Mouse (Mus musculus) hindbrain, embryonic 14.5 days (tissue): Measurements from ENCODE around the gene Aipl1. TPM values are rescaled to one million over a fixed set of nuclear protein-coding genes. Genes with fewer than 3 reads are reported as not detected.
A peak's percentile ranks its signal among the peaks of the same experiment; 100 is the strongest.

Experiments
- ATAC-seq: fragments of 200-750 bp; cut with Nextera tagmentation; 2 replicates; pipeline ENCODE4 v1.8.0; 2017; ENCODE audit warnings: moderate number of reproducible peaks, mild to moderate bottlenecking, moderate TSS enrichment, moderate library complexity; ENCODE audit not compliant: low FRiP score
- DNase-seq: peaks from one replicate; pipeline ENCODE4 v3.0.0-alpha.2; 2015; ENCODE audit warnings: low spot score
- H3K27ac ChIP-seq: fragments of 300-500 bp; sonication (generic); 2 replicates; pipeline ENCODE4 v1.5.1; 2014; ENCODE audit warnings: mild to moderate bottlenecking, moderate library complexity
- H3K27me3 ChIP-seq: fragments of 300-500 bp; sonication (generic); 2 replicates; pipeline ENCODE4 v1.6.1; 2014; ENCODE audit warnings: mild to moderate bottlenecking, low read length, mixed read lengths; ENCODE audit not compliant: control insufficient read depth, insufficient read depth
- H3K36me3 ChIP-seq: fragments of 300-500 bp; sonication (generic); replicated peaks from 2 replicates; pipeline ENCODE4 v1.6.1; 2014; ENCODE audit not compliant: control insufficient read depth, insufficient read depth
- H3K4me1 ChIP-seq: fragments of 300-500 bp; sonication (generic); replicated peaks from 2 replicates; pipeline ENCODE4 v1.6.1; 2014; ENCODE audit warnings: antibody characterized with exemption, low read length, mixed read lengths; ENCODE audit not compliant: control insufficient read depth, insufficient read depth
- H3K4me2 ChIP-seq: fragments of 300-500 bp; sonication (generic); replicated peaks from 2 replicates; pipeline ENCODE4 v1.6.1; 2014; ENCODE audit warnings: mild to moderate bottlenecking, moderate library complexity
- H3K4me3 ChIP-seq: fragments of 300-500 bp; sonication (generic); replicated peaks from 2 replicates; pipeline ENCODE4 v1.5.1; 2014; ENCODE audit warnings: mild to moderate bottlenecking, low read length
- H3K9ac ChIP-seq: fragments of 300-500 bp; sonication (generic); 2 replicates; pipeline ENCODE4 v1.6.1; 2014
- H3K9me3 ChIP-seq: fragments of 300-500 bp; sonication (generic); 2 replicates; pipeline ENCODE4 v1.6.1; 2016; ENCODE audit warnings: low read length; ENCODE audit not compliant: control insufficient read depth
- WGBS: fragments of 180-500 bp; shearing (Covaris S2); extraction: QIAGEN DNeasy Blood & Tissue Kit; methylation state at CpG from one replicate; pipeline ENCODE4 v1.1.7; 2014; 5-methylcytosine and 5-hydroxymethylcytosine counted together
- polyA plus RNA-seq: library from polyadenylated mRNA; unstranded; fragments of >200 nt; fragmentation: Nextera tagmentation; extraction: Ambion mirVana; gene quantifications from 2 replicates; pipeline ENCODE4 v1.2.1, GENCODE M21; 2014

Gene Aipl1
- polyA plus RNA-seq, 1 experiment from 2014 or later: not detected

- no peak for DNase-seq
- Histone ChIP-seq H3K4me2 (no peak overlapping the region), H3K36me3 (no peaks in the 10 kb centered on the region), H3K9ac (no peak overlapping the region), H3K9me3 (no peaks in the 10 kb centered on the region), H3K27me3 (peaks cover 10% of the 10 kb centered on the region; the same call in 1 of the 2 replicates), H3K4me3 (no peak overlapping the region), H3K27ac (no peak overlapping the region), H3K4me1 (peaks cover 10% of the 10 kb centered on the region; the same call in 1 of the 2 replicates)
- WGBS: 88% methylated on average over 9 of the region's 9 CpGs
- no peak for ATAC-seq
These were observed 10.8 kb downstream of the Aipl1 start for GRCm38 (mm10) chr11:72026516-72026915.

GRCm38 (mm10) chr11:72025843-72026242 is 11.5 kb downstream of the Aipl1 start:
- 38% methylated on average over 5 of the region's 5 CpGs for WGBS

GRCm38 (mm10) chr11:72024193-72024781 is 13.0 kb downstream of the Aipl1 start:
- 22% methylated on average over 5 of the region's 5 CpGs for WGBS
- Histone ChIP-seq H3K9me3 (no peaks in the 10 kb centered on the region), H3K9ac (no peak overlapping the region), H3K27ac (no peak overlapping the region), H3K4me3 (no peak overlapping the region), H3K36me3 (no peaks in the 10 kb centered on the region), H3K4me2 (no peak overlapping the region), H3K4me1 (peaks cover 10% of the 10 kb centered on the region; the same call in 1 of the 2 replicates), H3K27me3 (0 out of 2 replicates have a peak, but pooled peaks cover 3% of the 10 kb centered on the region)
- DNase-seq: peak; percentile 76
- no peak for ATAC-seq

More at GRCm38 (mm10) chr11:72025843-72026242, 11.5 kb downstream of the Aipl1 start:
- H3K27ac ChIP-seq: no peak overlapping the region
- peaks cover 10% of the 10 kb centered on the region; the same call in 1 of the 2 replicates for H3K27me3 ChIP-seq
- ATAC-seq (no peak), DNase-seq (peak; percentile 49)
- no peaks in the 10 kb centered on the region for H3K9me3 ChIP-seq
- H3K9ac ChIP-seq: no peak overlapping the region
- no peaks in the 10 kb centered on the region for H3K36me3 ChIP-seq
- no peak overlapping the region for H3K4me3 ChIP-seq
- no peak overlapping the region for H3K4me2 ChIP-seq
- H3K4me1 ChIP-seq: peaks cover 10% of the 10 kb centered on the region; the same call in 1 of the 2 replicates

GRCm38 (mm10) chr11:72023581-72023980 is 13.7 kb downstream of the Aipl1 start:
- Histone ChIP-seq H3K4me2 (no peak overlapping the region), H3K27me3 (no peaks in the 10 kb centered on the region), H3K27ac (no peak overlapping the region), H3K9ac (peak overlapping the region; percentile 1; the same call in 1 of the 2 replicates), H3K36me3 (no peaks in the 10 kb centered on the region), H3K9me3 (no peaks in the 10 kb centered on the region), H3K4me1 (peaks cover 6% of the 10 kb centered on the region; the same call in 1 of the 2 replicates), H3K4me3 (no peak overlapping the region)
- DNase-seq: peak; percentile 49
- 37% methylated on average over 10 of the region's 10 CpGs for WGBS
- no peak for ATAC-seq

GRCm38 (mm10) chr11:72022827-72023226 is 14.5 kb downstream of the Aipl1 start:
- Histone ChIP-seq H3K36me3 (no peaks in the 10 kb centered on the region), H3K9ac (no peak overlapping the region), H3K4me2 (no peak overlapping the region), H3K4me3 (no peak overlapping the region), H3K4me1 (peaks cover 6% of the 10 kb centered on the region; the same call in 1 of the 2 replicates), H3K9me3 (no peaks in the 10 kb centered on the region), H3K27ac (no peak overlapping the region), H3K27me3 (no peaks in the 10 kb centered on the region)
- DNase-seq: no peak
- no peak for ATAC-seq
- WGBS: 86% methylated on average over 6 of the region's 6 CpGs

- H3K27ac ChIP-seq: no peak overlapping the region
- H3K36me3 ChIP-seq: no peaks in the 10 kb centered on the region
- 78% methylated on average over 4 of the region's 4 CpGs for WGBS
- H3K4me2 ChIP-seq: no peak overlapping the region
- H3K4me3 ChIP-seq: no peak overlapping the region
- H3K9ac ChIP-seq: no peak overlapping the region
- ATAC-seq (no peak), DNase-seq (no peak)
- no peaks in the 10 kb centered on the region for H3K9me3 ChIP-seq
- no peaks in the 10 kb centered on the region for H3K27me3 ChIP-seq
- peaks cover 6% of the 10 kb centered on the region; the same call in 1 of the 2 replicates for H3K4me1 ChIP-seq
These were observed 16.3 kb downstream of the Aipl1 start for GRCm38 (mm10) chr11:72021015-72021414.

- Histone ChIP-seq H3K9ac (no peak overlapping the region), H3K4me3 (no peak overlapping the region), H3K9me3 (no peaks in the 10 kb centered on the region), H3K4me2 (no peak overlapping the region), H3K27me3 (no peaks in the 10 kb centered on the region), H3K27ac (no peak overlapping the region), H3K36me3 (no peaks in the 10 kb centered on the region), H3K4me1 (peaks cover 2% of the 10 kb centered on the region; the same call in 1 of the 2 replicates)
- no peak for DNase-seq
- WGBS: 53% methylated on average over 9 of the region's 9 CpGs
- no peak for ATAC-seq
These were observed 20.1 kb downstream of the Aipl1 start for GRCm38 (mm10) chr11:72017253-72017601.

GRCm38 (mm10) chr11:72016518-72017252 is 20.6 kb downstream of the Aipl1 start:
- peaks cover 7% of the 10 kb centered on the region for H3K4me1 ChIP-seq
- no peak overlapping the region for H3K9ac ChIP-seq
- H3K36me3 ChIP-seq: no peaks in the 10 kb centered on the region
- H3K9me3 ChIP-seq: no peaks in the 10 kb centered on the region
- 81% methylated on average over 13 of the region's 13 CpGs for WGBS
- H3K4me3 ChIP-seq: no peak overlapping the region
- ATAC-seq (no peak), DNase-seq (no peak)
- no peak overlapping the region for H3K4me2 ChIP-seq
- H3K27me3 ChIP-seq: no peaks in the 10 kb centered on the region
- no peak overlapping the region for H3K27ac ChIP-seq

- H3K4me1 ChIP-seq: peaks cover 27% of the 10 kb centered on the region
- no peak for ATAC-seq
- no peak for DNase-seq
- no peaks in the 10 kb centered on the region for H3K36me3 ChIP-seq
- no peak overlapping the region for H3K27ac ChIP-seq
- WGBS: 40% methylated on average over 4 of the region's 4 CpGs
- no peak overlapping the region for H3K4me2 ChIP-seq
- no peak overlapping the region for H3K4me3 ChIP-seq
- no peaks in the 10 kb centered on the region for H3K27me3 ChIP-seq
- no peaks in the 10 kb centered on the region for H3K9me3 ChIP-seq
- H3K9ac ChIP-seq: no peak overlapping the region
These were observed 22.6 kb downstream of the Aipl1 start for GRCm38 (mm10) chr11:72014674-72015073.
